Mouse (Mus musculus) lung, embryonic 14.5 days (tissue): ENCODE results near the gene Apod. TPM values are rescaled to one million over a fixed set of nuclear protein-coding genes. Genes with fewer than 3 reads are reported as not detected.

Source experiments
- ATAC-seq: fragments of 200-750 bp; cut with Nextera tagmentation; 2 replicates; pipeline ENCODE4 v1.8.0; 2017; ENCODE audit warnings: mild to moderate bottlenecking, moderate TSS enrichment, moderate library complexity; ENCODE audit not compliant: insufficient read depth
- DNase-seq: peaks from one replicate; pipeline ENCODE4 v3.0.0-alpha.2; 2015
- H3K27ac ChIP-seq: fragments of 300-500 bp; sonication (generic); 2 replicates; pipeline ENCODE4 v1.5.1; 2014; ENCODE audit warnings: low read depth, mild to moderate bottlenecking, moderate library complexity
- H3K27me3 ChIP-seq: fragments of 300-500 bp; sonication (generic); 2 replicates; pipeline ENCODE4 v1.6.1; 2014; ENCODE audit warnings: low read length, control low read depth; ENCODE audit not compliant: insufficient read depth
- H3K36me3 ChIP-seq: fragments of 300-500 bp; sonication (generic); 2 replicates; pipeline ENCODE4 v1.6.1; 2014; ENCODE audit warnings: control low read depth; ENCODE audit not compliant: insufficient read depth
- H3K4me1 ChIP-seq: fragments of 300-500 bp; sonication (generic); 2 replicates; pipeline ENCODE4 v1.6.1; 2014; ENCODE audit warnings: antibody characterized with exemption, control low read depth; ENCODE audit not compliant: insufficient read depth
- H3K4me2 ChIP-seq: fragments of 300-500 bp; sonication (generic); 2 replicates; pipeline ENCODE4 v1.6.1; 2014; ENCODE audit warnings: mild to moderate bottlenecking
- H3K4me3 ChIP-seq: fragments of 300-500 bp; sonication (generic); 2 replicates; pipeline ENCODE4 v1.5.1; 2014; ENCODE audit warnings: low read depth, low read length
- H3K9ac ChIP-seq: fragments of 300-500 bp; sonication (generic); 2 replicates; pipeline ENCODE4 v1.6.1; 2014
- H3K9me3 ChIP-seq: fragments of 300-500 bp; sonication (generic); 2 replicates; pipeline ENCODE4 v1.6.1; 2016; ENCODE audit warnings: low read depth, low read length, control low read depth
- CTCF ChIP-seq: IDR thresholded peaks from 2 replicates; pipeline ENCODE4 v1.5.1; 2016; ENCODE audit warnings: antibody characterized with exemption, low read depth
- WGBS: fragments of 180-500 bp; shearing (Covaris S2); extraction: QIAGEN DNeasy Blood & Tissue Kit; methylation state at CpG from one replicate; pipeline ENCODE4 v1.1.7; 2014; 5-methylcytosine and 5-hydroxymethylcytosine counted together
- polyA plus RNA-seq: library from polyadenylated mRNA; unstranded; fragments of >200 nt; fragmentation: Nextera tagmentation; extraction: Ambion mirVana; gene quantifications from 2 replicates; pipeline ENCODE4 v1.2.1, GENCODE M21; 2014

The Apod gene
- polyA plus RNA-seq, 1 experiment from 2014 or later, result not detected

DNA sequence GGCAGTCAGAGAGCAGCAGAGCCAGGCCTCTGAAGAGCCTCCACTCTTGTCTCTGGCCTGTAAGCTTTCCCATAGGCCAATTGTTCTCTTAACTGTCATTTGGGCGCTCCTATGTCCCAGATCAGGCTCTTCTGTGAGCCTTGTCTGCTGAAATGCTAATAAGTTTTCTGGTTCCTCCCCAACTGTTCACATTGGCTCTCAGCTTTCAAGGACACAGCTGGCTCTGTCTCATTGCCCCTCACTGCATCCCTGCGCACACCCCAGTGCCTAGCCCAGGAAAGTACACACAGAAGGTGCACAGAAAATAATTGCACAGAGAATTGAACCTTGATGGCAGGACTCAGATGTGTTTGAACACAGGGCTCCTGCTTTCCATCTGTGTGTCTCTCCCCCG lies 14.7 kb downstream of the Apod start:
- H3K4me3 ChIP-seq, result no peak overlapping the region
- H3K27me3 ChIP-seq, result no peaks in the 10 kb centered on the region
- no peaks in the 10 kb centered on the region for H3K36me3 ChIP-seq
- DNase-seq (no peak), ATAC-seq (no peak)
- no peaks in the 10 kb centered on the region for H3K9me3 ChIP-seq
- no peak for TF ChIP-seq CTCF
- no peak overlapping the region; the same call in 1 of the 2 replicates for H3K27ac ChIP-seq
- 42% methylated on average over 3 of the region's 3 CpGs for WGBS
- H3K9ac ChIP-seq, result no peak overlapping the region
- no peak overlapping the region for H3K4me2 ChIP-seq
- H3K4me1 ChIP-seq, result 0 out of 2 replicates have a peak, but pooled peaks cover 8% of the 10 kb centered on the region

DNA sequence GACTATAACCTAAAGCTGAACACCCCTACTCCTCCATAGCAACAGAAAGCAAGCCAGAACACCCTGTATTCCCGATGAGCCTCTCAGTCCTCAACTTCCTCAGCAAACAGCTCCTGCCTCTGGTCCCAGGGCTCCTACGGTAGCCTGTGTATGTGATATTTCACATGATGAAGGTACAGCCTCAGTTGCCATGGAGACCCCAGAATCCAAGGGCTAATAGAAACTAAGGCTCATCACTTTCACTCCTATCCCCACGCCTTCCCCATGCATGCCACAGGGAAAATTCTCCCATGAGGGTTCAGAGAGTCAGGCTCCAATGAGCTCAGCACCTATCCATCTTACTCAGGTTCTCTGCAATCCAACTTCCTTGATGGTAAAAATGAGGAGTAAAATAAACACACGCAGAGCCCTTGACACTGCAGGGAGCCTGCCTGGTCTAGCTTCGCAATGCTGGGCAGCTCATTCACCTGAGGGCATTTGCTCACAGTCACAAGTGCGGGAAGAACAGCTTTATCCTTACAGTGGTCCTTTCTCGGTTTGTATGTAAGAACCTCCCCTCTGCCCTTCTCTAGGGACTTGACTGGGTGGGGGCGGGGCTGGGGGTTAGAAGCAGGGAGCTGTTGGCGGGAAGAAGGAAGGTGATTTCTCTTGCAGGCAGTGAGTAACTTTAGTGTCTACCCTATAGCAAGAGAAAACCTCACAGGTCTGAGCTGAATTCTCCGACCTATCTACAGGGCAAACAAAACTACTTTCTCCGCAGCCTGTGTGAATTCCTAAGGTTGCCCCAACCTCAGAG lies 15.2 kb downstream of the Apod start:
- 0 out of 2 replicates have a peak, but pooled peaks cover 8% of the 10 kb centered on the region for H3K4me1 ChIP-seq
- no peak for DNase-seq
- H3K36me3 ChIP-seq, result no peaks in the 10 kb centered on the region
- no peaks in the 10 kb centered on the region for H3K9me3 ChIP-seq
- no peak for TF ChIP-seq CTCF
- no peaks in the 10 kb centered on the region for H3K27me3 ChIP-seq
- H3K4me2 ChIP-seq, result no peak overlapping the region
- H3K4me3 ChIP-seq, result no peak overlapping the region
- H3K27ac ChIP-seq, result no peak overlapping the region; the same call in 1 of the 2 replicates
- H3K9ac ChIP-seq, result no peak overlapping the region
- ATAC-seq, result no peak
- 22% methylated on average over 11 of the region's 11 CpGs for WGBS

DNA sequence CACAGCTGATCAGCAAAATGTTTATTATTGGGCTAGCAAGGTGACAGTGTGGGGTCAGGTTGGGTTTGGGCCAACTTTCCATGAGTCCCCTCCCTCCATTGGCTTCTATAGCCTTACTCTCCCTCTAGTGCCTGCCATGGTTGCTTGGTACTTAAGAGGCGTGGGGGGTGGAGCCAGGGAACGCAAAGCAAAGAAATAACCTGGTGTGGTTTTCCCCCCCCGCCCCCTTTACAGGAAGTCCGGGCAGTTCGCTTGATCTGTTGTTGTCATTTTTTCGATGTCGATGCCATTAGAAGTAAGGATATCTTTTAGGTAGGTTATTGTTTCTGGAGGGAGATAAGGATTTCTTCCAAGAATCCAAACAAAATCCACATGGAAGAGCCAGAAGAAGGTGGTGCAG lies 17.5 kb downstream of the Apod start:
- Histone ChIP-seq H3K4me2 (no peak overlapping the region), H3K4me1 (0 out of 2 replicates have a peak, but pooled peaks cover 10% of the 10 kb centered on the region), H3K36me3 (no peaks in the 10 kb centered on the region), H3K27me3 (no peaks in the 10 kb centered on the region), H3K4me3 (no peak overlapping the region), H3K27ac (no peak overlapping the region), H3K9ac (no peak overlapping the region), H3K9me3 (no peaks in the 10 kb centered on the region)
- ATAC-seq (no peak), DNase-seq (no peak)
- WGBS, result 78% methylated on average over 7 of the region's 7 CpGs
- TF ChIP-seq CTCF, result no peak

DNA sequence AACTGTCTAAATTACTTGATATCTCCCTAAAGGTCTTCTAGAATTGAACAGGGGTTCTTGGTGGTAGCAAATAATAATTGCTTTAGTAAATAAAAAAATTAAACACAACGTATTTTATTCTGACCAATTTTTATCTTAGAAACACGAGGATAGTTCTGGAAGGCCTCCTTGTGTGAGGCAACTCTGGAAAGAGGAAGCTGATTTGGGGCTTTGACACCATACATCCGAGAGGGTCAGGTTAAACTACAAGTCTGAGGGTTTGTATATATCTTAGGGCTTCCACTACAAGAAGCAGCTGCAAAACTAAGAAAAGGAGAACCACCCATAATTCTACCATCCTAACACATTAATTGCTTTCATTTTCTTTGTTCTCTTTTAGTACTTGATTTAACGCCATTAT lies 20.8 kb downstream of the Apod start:
- H3K9ac ChIP-seq, result no peak overlapping the region
- TF ChIP-seq CTCF, result no peak

DNA sequence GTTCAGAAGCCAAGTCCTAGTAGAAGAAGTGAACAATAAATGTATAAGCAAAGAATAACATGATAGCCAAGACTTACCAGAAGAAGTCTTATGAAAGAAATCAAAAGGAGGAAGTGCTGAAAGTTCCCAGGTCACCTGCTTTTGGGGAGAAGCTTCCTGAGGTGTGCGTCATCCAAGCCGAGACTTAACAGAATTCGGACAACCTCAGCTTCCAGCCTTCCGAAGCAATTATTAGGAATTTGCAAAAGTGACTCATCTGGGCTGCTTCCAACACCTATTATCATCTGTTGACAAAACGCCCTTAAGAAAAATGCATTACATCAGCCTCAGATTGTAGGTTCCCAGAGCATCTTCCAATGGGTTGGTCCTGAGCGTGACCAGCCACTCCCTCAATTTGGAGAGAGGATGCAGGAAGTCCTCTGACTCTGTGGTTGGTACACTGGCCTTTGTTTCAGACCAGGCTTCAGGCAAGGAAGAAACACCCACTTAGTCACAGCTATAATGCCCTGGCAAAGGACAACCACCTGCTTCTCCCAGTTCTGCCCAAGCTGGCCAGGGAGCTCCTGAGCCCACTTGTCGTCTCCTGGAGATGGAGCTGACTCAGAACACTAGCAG lies 23.8 kb downstream of the Apod start:
- H3K27me3 ChIP-seq, result no peaks in the 10 kb centered on the region
- no peak for TF ChIP-seq CTCF
- H3K4me2 ChIP-seq, result peak overlapping the region; percentile 24
- peaks cover 15% of the 10 kb centered on the region for H3K4me1 ChIP-seq
- DNase-seq (peak; percentile 43), ATAC-seq (0 out of 2 replicates have a peak, but pooled peaks have one; percentile 10)
- peak overlapping the region; percentile 81 for H3K27ac ChIP-seq
- H3K4me3 ChIP-seq, result no peak overlapping the region
- no peaks in the 10 kb centered on the region for H3K36me3 ChIP-seq
- no peaks in the 10 kb centered on the region for H3K9me3 ChIP-seq
- WGBS, result 53% methylated on average over 7 of the region's 7 CpGs
- no peak overlapping the region for H3K9ac ChIP-seq

More for the DNA sequence above, 20.8 kb downstream of the Apod start:
- Histone ChIP-seq H3K27me3 (no peaks in the 10 kb centered on the region), H3K4me3 (no peak overlapping the region), H3K4me2 (no peak overlapping the region), H3K9me3 (no peaks in the 10 kb centered on the region), H3K27ac (no peak overlapping the region), H3K36me3 (no peaks in the 10 kb centered on the region), H3K4me1 (peaks cover 15% of the 10 kb centered on the region)
- no peak for DNase-seq
- no peak for ATAC-seq
- 52% methylated on average over 4 of the region's 4 CpGs for WGBS

DNA sequence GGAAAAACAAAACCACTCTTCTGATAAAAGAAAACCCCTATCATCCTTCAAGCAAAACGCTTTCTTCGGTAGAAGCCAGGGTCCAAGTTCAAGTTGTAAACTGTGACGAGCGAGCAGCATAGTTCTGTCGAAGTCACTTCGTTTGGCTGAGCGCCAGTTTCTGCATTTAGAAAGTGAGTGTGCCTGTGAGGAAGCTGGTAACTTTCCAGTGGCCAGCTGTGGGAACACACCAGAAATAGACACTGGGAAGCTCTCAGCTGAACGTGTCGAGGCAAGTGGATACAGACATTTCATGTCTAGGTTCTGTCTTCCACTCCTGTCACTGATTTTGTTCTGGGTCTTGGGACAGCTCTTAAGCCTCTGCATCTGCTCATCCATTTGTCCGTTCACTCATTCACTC lies 24.3 kb downstream of the Apod start:
- Histone ChIP-seq H3K36me3 (no peaks in the 10 kb centered on the region), H3K27ac (peak overlapping the region; percentile 81), H3K9ac (no peak overlapping the region), H3K9me3 (no peaks in the 10 kb centered on the region), H3K4me1 (peaks cover 15% of the 10 kb centered on the region), H3K27me3 (no peaks in the 10 kb centered on the region), H3K4me2 (peak overlapping the region; percentile 24), H3K4me3 (no peak overlapping the region)
- WGBS, result 21% methylated on average over 10 of the region's 10 CpGs
- peak; percentile 99 for DNase-seq
- peak; percentile 97 for ATAC-seq
- 0 out of 2 replicates have a peak, but pooled peaks have one; percentile 6 for TF ChIP-seq CTCF

DNA sequence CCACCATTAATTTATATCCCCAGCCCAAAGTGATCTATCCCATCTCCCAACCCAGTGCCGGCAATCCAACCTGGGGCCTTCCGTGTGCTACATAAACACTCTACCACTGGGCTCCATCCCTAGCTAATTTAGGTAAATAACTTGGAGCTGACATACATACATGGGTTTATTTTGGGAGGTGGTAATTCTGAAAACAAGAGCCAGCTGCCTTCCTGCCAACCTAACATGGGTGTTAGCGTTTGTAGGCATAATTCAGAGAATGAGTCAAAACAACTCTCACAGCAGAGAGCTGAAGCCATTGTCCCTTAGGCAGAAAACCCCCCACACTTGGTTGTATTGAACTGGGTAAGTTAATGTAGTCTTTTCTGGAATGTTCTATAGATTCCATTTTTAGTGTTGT lies 26.9 kb downstream of the Apod start:
- Histone ChIP-seq H3K9me3 (no peaks in the 10 kb centered on the region), H3K4me1 (peaks cover 15% of the 10 kb centered on the region), H3K9ac (no peak overlapping the region), H3K4me2 (no peak overlapping the region), H3K4me3 (no peak overlapping the region), H3K36me3 (no peaks in the 10 kb centered on the region), H3K27me3 (no peaks in the 10 kb centered on the region), H3K27ac (no peak overlapping the region)
- 69% methylated on average over 3 of the region's 3 CpGs for WGBS
- TF ChIP-seq CTCF, result no peak
- DNase-seq (no peak), ATAC-seq (no peak)
